Mouse (Mus musculus) megakaryocyte progenitor cell, adult 5-6 weeks (primary cell): ENCODE data around the gene Efcab8. TPM values are rescaled to one million over a fixed set of nuclear protein-coding genes. Genes with fewer than 3 reads are reported as not detected.

Experiments used
- ATAC-seq: replicated peaks from 2 replicates; pipeline ENCODE4 v1.8.0; 2016; ENCODE audit warnings: mild to moderate bottlenecking, moderate TSS enrichment, inconsistent platforms; ENCODE audit not compliant: poor library complexity
- total RNA-seq, 2 experiments: library from RNA; stranded (forward) in 1 of 2; stranded (reverse) in 1 of 2; fragments of 157-497, 149-512 nt in 1 of 2; fragments of 200-1000 nt in 1 of 2; gene quantifications; 2 replicates each; pipeline versions ENCODE4 v1.2.3 to v1.2.4; 2015 to 2017

The Efcab8 gene
- total RNA-seq, 2 experiments from 2014 or later, result 0.17 TPM; not detected in 1

DNA sequence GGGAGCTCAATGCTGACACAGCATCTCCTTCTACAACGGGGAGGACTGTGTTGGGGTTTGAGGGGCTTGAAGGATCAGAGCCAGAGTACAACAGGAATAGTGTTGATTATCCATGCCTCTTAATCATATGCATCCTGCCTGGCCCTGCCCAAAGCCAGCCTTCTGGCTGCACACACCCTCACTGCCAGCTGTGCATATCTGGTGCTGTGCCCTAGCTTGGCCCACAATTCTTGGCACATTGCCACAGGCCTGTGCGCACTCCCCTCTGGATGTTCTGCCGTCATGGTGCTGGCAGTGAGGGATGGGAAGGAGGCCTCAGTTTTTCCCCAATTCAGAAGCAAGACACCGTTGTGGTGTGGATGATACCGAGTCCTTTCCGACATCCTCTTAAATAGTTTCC lies 44.9 kb downstream of the Efcab8 start:
- peak; percentile 53 for ATAC-seq

DNA sequence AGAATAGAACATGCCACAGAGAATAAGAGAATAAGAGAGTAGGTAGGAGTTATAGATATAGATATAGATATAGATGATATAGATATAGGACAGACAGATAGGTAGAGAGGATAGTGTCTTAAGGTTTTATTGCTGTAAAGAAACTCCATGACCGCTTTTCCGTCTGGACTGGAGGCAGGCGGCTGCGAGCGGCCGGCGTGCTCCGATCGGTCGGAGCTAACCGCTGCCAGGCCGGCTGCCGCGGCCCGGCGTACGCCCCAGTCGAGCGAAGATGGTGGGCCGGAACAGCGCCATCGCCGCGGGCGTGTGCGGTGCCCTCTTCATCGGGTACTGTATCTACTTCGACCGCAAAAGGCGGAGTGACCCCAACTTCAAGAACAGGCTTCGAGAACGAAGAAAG lies 46.2 kb downstream of the Efcab8 start:
- peak; percentile 56 for ATAC-seq

DNA sequence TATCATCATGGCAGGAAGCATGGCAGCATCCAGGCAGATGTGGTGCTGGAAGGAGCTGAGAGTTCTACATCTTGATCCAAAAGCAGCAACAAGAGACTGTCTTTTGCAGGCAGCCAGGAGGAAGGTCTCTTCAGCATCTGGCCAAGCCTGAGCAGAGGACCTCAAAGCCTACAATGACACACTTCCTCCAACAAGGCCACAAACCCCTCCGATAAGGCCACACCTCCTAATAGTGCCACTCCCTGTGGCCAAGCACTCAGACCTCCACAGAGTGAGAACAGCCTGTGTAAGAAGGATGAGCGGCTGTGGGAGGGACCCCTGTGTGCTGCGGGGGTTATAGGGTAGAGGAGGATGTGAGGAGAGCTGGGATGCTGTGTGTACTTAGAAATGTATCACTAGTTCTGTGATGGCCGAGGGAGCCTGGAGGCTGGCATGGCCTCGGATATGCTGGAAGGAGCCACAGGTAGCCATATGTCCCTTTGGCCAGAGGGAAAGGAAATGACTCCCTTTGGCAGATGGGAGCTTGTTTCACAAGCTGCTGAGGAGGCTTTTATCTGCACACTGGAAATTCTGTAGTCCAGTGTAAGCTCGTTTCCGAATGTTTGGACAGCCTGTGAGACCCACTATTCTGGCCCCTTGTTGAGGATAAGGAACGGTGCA lies 47.6 kb downstream of the Efcab8 start:
- ATAC-seq, result peak; percentile 77

- no peak for ATAC-seq
Observed at GRCm38 (mm10) chr2:153828704-153829103, 49.0 kb downstream of the Efcab8 start.

- no peak for ATAC-seq
Observed at GRCm38 (mm10) chr2:153833291-153833690, 53.6 kb downstream of the Efcab8 start.

DNA sequence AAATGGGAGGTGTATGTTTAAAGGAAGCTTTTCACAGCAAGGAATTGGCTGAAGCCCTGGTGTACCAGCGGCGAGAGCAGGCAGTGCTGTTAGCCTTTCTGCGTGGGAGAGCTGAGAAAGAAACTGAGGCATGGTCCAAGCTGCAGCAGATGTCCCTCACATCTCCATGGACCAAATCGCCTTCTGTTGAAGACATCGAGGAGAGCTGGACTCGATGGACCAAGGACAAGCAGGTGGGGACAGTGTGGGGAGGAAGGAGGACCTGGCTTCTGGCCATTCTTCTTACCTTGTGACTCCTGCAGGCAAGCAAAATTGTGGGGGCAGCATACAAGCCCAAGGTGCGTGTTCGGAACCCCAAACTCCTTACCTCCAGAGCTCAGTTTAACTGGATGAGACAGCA lies 63.1 kb downstream of the Efcab8 start:
- ATAC-seq, result no peak

GRCm38 (mm10) chr2:153848389-153848788 lies 68.7 kb downstream of the Efcab8 start:
- ATAC-seq, result no peak

DNA sequence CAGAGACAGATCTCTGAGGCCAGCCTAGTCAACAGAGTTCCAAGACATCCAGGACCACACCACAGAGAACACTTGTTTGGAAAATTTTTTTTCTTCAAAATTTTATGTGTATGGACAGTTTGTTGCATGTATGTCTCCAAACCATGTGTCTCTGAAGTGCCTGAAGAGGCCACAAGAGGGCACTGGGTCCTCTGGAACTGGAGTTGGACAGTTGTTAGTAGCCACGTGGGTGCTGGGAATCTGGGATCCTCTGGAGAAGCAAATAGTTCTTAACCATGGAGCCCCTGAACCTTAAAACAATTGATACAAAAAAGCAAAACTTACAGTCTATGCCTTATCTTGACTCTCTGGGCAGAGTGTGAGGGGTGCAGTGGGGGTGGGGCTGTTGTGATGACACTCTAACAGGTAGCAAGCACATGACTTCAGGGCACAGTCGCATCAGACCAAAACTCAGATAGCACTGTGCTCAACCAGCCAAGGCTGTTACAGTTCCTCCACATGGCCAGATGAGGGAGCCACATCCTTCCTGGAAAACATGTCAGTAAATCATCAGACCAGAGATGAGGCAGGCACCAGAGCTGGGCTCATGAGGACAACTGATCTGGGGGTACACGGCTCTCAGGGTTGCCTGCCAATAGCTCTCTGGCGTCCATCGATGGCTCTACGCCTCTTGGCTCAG lies 70.8 kb downstream of the Efcab8 start:
- peak; percentile 90 for ATAC-seq

- ATAC-seq, result peak; percentile 82
Observed at GRCm38 (mm10) chr2:153851030-153851360, 71.3 kb downstream of the Efcab8 start.

- ATAC-seq, result no peak
Observed at GRCm38 (mm10) chr2:153853544-153853943, 73.8 kb downstream of the Efcab8 start.

GRCm38 (mm10) chr2:153859581-153859980 lies 79.8 kb downstream of the Efcab8 start:
- no peak for ATAC-seq

DNA sequence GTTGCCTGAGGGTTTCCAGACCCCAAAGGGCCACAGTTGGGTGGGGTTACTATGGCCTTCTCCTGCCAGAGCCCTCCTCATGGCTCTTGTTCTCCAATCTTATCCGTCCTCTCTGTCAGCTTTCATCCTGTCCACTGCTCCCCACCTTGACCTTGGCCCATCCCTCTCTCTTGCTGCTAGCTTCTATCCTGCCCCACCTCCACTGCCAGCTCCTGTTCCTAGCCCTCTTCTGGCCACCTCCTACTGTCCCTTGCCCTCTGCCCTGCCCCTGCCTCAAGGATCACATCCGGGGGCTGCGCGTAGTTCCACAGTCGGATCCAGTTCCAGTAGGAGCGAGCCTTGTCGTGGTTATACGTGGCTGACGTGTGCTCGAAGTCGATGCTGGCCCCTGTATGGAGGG lies 80.6 kb downstream of the Efcab8 start:
- ATAC-seq, result no peak

DNA sequence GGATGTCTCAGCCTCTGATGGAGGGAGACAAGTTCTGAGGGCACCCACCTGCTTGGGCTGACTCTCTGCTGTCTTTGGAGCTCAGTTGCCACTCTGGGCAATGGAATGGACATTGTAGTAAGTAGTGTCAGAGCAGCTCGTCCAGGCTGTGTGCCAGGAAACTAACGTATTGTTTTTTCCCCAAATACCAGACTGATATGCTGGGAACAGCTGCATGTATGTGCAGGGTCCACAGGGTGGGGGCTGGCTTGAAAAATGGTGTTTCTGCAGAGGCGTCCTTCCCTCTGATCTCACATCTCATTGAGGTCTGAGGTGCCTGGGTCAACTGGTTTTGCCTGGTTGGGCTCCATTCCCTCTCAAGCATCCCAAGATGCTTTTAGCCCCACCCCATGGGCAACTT lies 81.0 kb downstream of the Efcab8 start:
- no peak for ATAC-seq

- ATAC-seq, result no peak
Observed at GRCm38 (mm10) chr2:153861960-153862359, 82.2 kb downstream of the Efcab8 start.

GRCm38 (mm10) chr2:153870984-153871383 lies 91.3 kb downstream of the Efcab8 start, which contains the start of gene Sun5:
Gene Sun5, minus strand, starts transcription at chr2:153871084.
- no peak for ATAC-seq

GRCm38 (mm10) chr2:153874745-153875144 lies 95.0 kb downstream of the Efcab8 start, which contains the start of gene Bpifb2:
Gene Bpifb2, plus strand, starts transcription at chr2:153875045.
- ATAC-seq, result no peak

Other genes with a start within 250 kb of the Efcab8 start
- gene Nol4l, start 250.0 kb upstream of the Efcab8 start, total RNA-seq (2015), result 3.0 and 4.4 TPM in 2 replicates
- 1.4 and 3.7 TPM in 2 replicates for gene Nol4l, start 250.0 kb upstream of the Efcab8 start, total RNA-seq (2017)
- 37.2 and 45.9 TPM in 2 replicates for gene Commd7, start 147.2 kb upstream of the Efcab8 start, total RNA-seq (2015)
- gene Commd7, start 147.2 kb upstream of the Efcab8 start, total RNA-seq (2017), result 32.2 and 43.8 TPM in 2 replicates
- gene Dnmt3b, start 130.5 kb upstream of the Efcab8 start, total RNA-seq (2015), result 15.0 and 17.8 TPM in 2 replicates
- gene Dnmt3b, start 130.5 kb upstream of the Efcab8 start, total RNA-seq (2017), result 15.2 and 16.7 TPM in 2 replicates
- 0.07 and 0.22 TPM in 2 replicates for gene Dnmt3c, start 83.3 kb upstream of the Efcab8 start, total RNA-seq (2015)
- gene Dnmt3c, start 83.3 kb upstream of the Efcab8 start, total RNA-seq (2017), result 0.20 TPM in 1 of 2 replicates, not detected in the other
- gene Mapre1, start 38.7 kb upstream of the Efcab8 start, total RNA-seq (2015), result 121 and 132 TPM in 2 replicates
- gene Mapre1, start 38.7 kb upstream of the Efcab8 start, total RNA-seq (2017), result 221 and 234 TPM in 2 replicates
- not detected in 2 replicates for gene Sun5, start 91.2 kb downstream of the Efcab8 start, total RNA-seq (2015)
- gene Sun5, start 91.2 kb downstream of the Efcab8 start, total RNA-seq (2017), result not detected in 2 replicates
- gene Bpifb2, start 95.1 kb downstream of the Efcab8 start, total RNA-seq (2015), result not detected in 2 replicates
- not detected in 2 replicates for gene Bpifb2, start 95.1 kb downstream of the Efcab8 start, total RNA-seq (2017)
- not detected in 2 replicates for gene Bpifb6, start 120.5 kb downstream of the Efcab8 start, total RNA-seq (2015)
- not detected in 2 replicates for gene Bpifb6, start 120.5 kb downstream of the Efcab8 start, total RNA-seq (2017)
- gene Bpifb3, start 138.3 kb downstream of the Efcab8 start, total RNA-seq (2015), result not detected in 2 replicates
- gene Bpifb3, start 138.3 kb downstream of the Efcab8 start, total RNA-seq (2017), result not detected in 2 replicates
- gene Bpifb4, start 158.3 kb downstream of the Efcab8 start, total RNA-seq (2015), result not detected in 2 replicates
- not detected in 2 replicates for gene Bpifb4, start 158.3 kb downstream of the Efcab8 start, total RNA-seq (2017)
- not detected in 2 replicates for gene Bpifa6, start 195.0 kb downstream of the Efcab8 start, total RNA-seq (2015)
- gene Bpifa6, start 195.0 kb downstream of the Efcab8 start, total RNA-seq (2017), result not detected in 2 replicates
- gene Bpifa2, start 228.3 kb downstream of the Efcab8 start, total RNA-seq (2015), result not detected in 2 replicates
- gene Bpifa2, start 228.3 kb downstream of the Efcab8 start, total RNA-seq (2017), result not detected in 2 replicates